Mouse (Mus musculus) Muller cell, postnatal 12 days (primary cell): ENCODE measurements at regions not wholly inside any gene's neighbourhood (a gene's known extent, or its start where the extent isn't known, plus 50 kb on each side); places are given as distances from the start of the nearest gene placed in this dataset.

ENCODE experiments used
- DNase-seq: peaks from one replicate; pipeline ENCODE4 v3.0.0-alpha.2; 2015; ENCODE audit errors: inconsistent ontology term

DNA sequence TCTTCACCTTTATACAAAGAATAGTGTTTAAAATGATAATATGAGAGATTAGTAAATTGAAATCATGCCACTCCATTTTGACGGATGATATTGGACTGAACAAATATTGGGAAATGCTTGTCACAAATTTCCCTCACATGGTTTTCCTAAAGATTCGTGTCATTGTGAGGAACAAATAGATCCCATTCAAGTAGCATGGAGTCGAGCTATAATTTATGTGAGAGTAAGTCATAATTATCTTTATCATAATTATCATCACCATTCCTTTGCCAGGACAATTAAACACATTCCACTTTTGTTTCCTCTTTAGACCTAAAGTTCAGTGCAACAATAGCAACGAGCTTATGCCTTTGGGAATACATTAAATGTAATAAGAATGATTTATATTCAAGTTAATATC is 370.5 kb downstream of the Cdh11 start:
- no peak for DNase-seq

DNA sequence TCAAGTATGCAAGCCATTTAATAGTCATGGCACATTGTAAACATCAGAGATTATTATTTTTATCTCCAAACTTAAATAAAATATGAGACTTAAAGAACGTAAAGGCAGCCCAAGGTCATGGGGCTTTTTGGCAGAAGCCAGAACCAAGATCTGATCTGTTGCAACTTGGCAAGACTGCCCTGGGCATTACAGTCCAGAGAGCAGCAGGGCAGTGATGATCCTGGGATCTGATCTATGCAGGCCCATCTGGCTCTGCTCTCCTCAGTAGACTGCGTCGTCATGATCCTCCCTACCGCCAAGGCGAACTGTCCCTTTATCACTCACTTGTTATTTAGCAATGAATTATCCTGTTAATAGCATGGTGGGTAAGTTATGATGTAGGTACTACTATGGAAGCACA is 372.0 kb downstream of the Cdh11 start:
- DNase-seq: no peak

DNA sequence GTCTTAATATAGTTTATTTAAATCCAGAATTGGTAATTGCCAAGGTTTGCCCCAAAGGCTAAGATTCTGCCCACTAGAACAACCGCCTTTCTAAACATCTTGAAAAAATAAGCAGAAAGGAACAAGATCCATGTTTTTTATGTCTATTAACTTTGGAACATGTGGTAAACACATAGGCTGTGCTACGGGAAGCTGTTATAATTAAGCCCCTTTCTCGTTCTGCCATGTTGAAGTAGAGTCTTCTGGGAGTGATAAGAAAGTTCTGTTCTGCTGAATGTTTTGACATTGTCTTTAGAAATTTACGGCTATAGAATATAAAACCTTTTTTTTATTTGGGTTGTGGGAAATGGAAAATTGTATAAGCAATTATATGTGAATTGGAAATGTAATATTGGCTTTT is 397.9 kb downstream of the Cdh11 start:
- DNase-seq: no peak

DNA sequence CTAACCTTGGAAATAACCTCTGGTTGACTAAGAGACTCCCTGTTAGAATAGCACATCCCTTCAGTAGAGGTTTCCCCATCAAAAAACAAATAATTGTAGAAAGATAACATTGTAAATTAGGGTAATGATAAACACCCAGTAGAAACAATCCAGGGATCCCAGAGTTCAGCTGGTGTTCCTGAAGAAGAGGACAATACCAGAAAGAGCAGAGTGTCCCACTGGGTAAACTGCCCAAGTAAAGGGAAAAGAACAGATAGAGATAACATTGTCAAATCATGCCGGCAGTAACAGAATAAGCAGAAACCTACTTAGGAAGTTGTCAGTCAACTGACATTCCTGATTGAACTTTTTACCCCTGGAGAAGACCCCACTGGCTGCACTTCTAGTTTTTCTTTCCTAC is 440.1 kb downstream of the Cdh11 start:
- no peak for DNase-seq

DNA sequence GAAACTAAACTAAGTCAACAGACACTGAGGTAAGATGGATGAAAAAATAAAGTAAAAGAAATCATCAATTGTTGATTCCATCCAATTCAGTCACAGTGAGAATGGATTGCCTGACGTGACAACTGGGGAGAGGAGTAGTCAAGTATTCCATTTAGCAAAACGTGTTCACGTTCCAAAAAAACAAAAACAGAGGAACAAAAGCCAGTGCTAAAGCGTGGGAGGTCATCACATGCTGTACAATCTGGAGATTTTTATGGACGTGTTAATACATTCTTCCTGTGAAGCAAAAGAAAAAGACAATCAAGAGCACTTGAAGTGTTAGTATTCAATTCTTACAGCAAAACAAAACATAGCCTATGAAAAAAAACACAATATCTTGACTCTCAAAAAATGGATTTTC is 452.9 kb downstream of the Cdh11 start:
- DNase-seq: peak; percentile 4

DNA sequence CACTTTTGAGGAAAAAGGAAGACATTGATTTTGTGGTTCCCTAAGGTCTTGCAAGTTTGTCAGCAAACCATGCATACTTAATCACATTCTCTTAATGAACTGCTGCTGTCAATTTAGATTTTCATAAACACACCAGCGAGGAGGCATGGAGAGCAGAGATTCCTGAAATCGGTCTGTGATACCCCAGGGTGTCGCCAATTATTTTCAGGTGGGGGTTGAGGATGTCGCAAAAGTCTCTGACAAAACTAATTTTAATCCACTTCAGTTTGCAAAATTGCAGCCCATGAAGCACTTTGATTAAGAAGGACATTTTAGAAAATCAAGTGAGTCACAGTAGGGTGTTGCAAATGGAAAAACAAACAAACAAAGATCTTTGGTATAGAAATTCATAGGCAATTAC is 454.3 kb downstream of the Cdh11 start:
- peak; percentile 80 for DNase-seq

DNA sequence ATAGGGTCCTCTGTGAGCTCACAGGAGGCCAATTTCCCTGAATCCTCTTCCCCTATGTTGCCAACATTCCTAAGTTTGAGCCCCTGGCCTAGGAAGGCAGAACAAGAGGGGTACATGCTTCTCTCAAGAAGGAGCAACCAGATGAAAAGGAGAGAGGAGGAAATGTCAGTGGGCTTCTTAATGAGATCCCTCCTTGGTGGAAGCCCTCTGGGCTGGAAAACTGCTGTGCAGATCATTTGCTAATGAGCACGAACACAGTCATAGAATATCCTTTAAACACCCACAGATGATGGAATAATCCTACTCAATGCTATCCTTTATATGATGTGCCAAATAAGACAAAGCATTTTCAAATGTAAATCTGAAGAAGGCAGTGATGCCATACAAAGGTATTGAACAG is 455.5 kb downstream of the Cdh11 start:
- peak; percentile 9 for DNase-seq
